Mouse (Mus musculus): ENCODE results near the gene Gng7. TPM values are rescaled to one million over a fixed set of nuclear protein-coding genes. Genes with fewer than 3 reads are reported as not detected.

The Gng7 gene
- polyA plus RNA-seq, 1 experiment from 2014 or later, result 11.3 TPM

- no peak for ATAC-seq (ENCODE audit: insufficient number of reproducible peaks, insufficient read depth, low FRiP score, low TSS enrichment, low read depth)
- 76% methylated on average over 10 of the region's 10 CpGs for WGBS
- H3K9ac ChIP-seq, result no peak overlapping the region
- no peak overlapping the region for H3K4me2 ChIP-seq
- H3K36me3 ChIP-seq, result no peaks in the 10 kb centered on the region
- no peak overlapping the region for H3K27ac ChIP-seq
- H3K4me3 ChIP-seq, result no peak overlapping the region
- peaks cover 33% of the 10 kb centered on the region for H3K4me1 ChIP-seq
- H3K9me3 ChIP-seq, result no peaks in the 10 kb centered on the region
- no peaks in the 10 kb centered on the region for H3K27me3 ChIP-seq
These were observed 62.9 kb downstream of the Gng7 start for GRCm38 (mm10) chr10:80951761-80952390.

- no peak overlapping the region for H3K27ac ChIP-seq
- H3K4me2 ChIP-seq, result no peak overlapping the region
- 36% methylated on average over 5 of the region's 5 CpGs for WGBS
- H3K4me3 ChIP-seq, result no peak overlapping the region
- H3K4me1 ChIP-seq, result peaks cover 31% of the 10 kb centered on the region
- no peaks in the 10 kb centered on the region for H3K36me3 ChIP-seq
- H3K9me3 ChIP-seq, result no peaks in the 10 kb centered on the region
- ATAC-seq (ENCODE audit: insufficient number of reproducible peaks, insufficient read depth, low FRiP score, low TSS enrichment, low read depth), result no peak; the same call in 1 of the 2 replicates
- H3K27me3 ChIP-seq, result no peaks in the 10 kb centered on the region
- no peak overlapping the region for H3K9ac ChIP-seq
These were observed 64.4 kb downstream of the Gng7 start for GRCm38 (mm10) chr10:80950314-80950713.

GRCm38 (mm10) chr10:80949081-80949480 lies 65.7 kb downstream of the Gng7 start:
- H3K4me2 ChIP-seq, result no peak overlapping the region
- no peaks in the 10 kb centered on the region for H3K9me3 ChIP-seq
- H3K36me3 ChIP-seq, result no peaks in the 10 kb centered on the region
- ATAC-seq (ENCODE audit: insufficient number of reproducible peaks, insufficient read depth, low FRiP score, low TSS enrichment, low read depth), result no peak
- H3K4me3 ChIP-seq, result no peak overlapping the region
- H3K27ac ChIP-seq, result no peak overlapping the region
- H3K9ac ChIP-seq, result 0 out of 2 replicates have a peak overlapping the region, but pooled peaks have one; percentile 11
- H3K27me3 ChIP-seq, result no peaks in the 10 kb centered on the region
- 63% methylated on average over 3 of the region's 3 CpGs for WGBS
- peaks cover 23% of the 10 kb centered on the region for H3K4me1 ChIP-seq

GRCm38 (mm10) chr10:80948570-80948969 lies 66.2 kb downstream of the Gng7 start:
- Histone ChIP-seq H3K27me3 (no peaks in the 10 kb centered on the region), H3K9ac (no peak overlapping the region), H3K4me3 (no peak overlapping the region), H3K27ac (no peak overlapping the region), H3K4me2 (no peak overlapping the region), H3K9me3 (no peaks in the 10 kb centered on the region), H3K4me1 (peaks cover 23% of the 10 kb centered on the region), H3K36me3 (no peaks in the 10 kb centered on the region)
- no peak for ATAC-seq (ENCODE audit: insufficient number of reproducible peaks, insufficient read depth, low FRiP score, low TSS enrichment, low read depth)
- WGBS, result 39% methylated on average over 6 of the region's 6 CpGs

- peaks cover 23% of the 10 kb centered on the region for H3K4me1 ChIP-seq
- H3K27me3 ChIP-seq, result no peaks in the 10 kb centered on the region
- H3K27ac ChIP-seq, result 0 out of 2 replicates have a peak overlapping the region, but pooled peaks have one; percentile 12
- ATAC-seq (ENCODE audit: insufficient number of reproducible peaks, insufficient read depth, low FRiP score, low TSS enrichment, low read depth), result no peak
- H3K36me3 ChIP-seq, result no peaks in the 10 kb centered on the region
- H3K9me3 ChIP-seq, result no peaks in the 10 kb centered on the region
- H3K4me3 ChIP-seq, result no peak overlapping the region
- H3K4me2 ChIP-seq, result no peak overlapping the region
- H3K9ac ChIP-seq, result no peak overlapping the region
- WGBS, result 37% methylated on average over 2 of the region's 2 CpGs
These were observed 66.9 kb downstream of the Gng7 start for GRCm38 (mm10) chr10:80947802-80948201.

GRCm38 (mm10) chr10:80946684-80947437 lies 67.9 kb downstream of the Gng7 start:
- H3K4me3 ChIP-seq, result no peak overlapping the region
- H3K4me2 ChIP-seq, result no peak overlapping the region
- no peak overlapping the region for H3K27ac ChIP-seq
- peaks cover 23% of the 10 kb centered on the region for H3K4me1 ChIP-seq
- 63% methylated on average over 14 of the region's 14 CpGs for WGBS
- H3K27me3 ChIP-seq, result no peaks in the 10 kb centered on the region
- H3K36me3 ChIP-seq, result no peaks in the 10 kb centered on the region
- H3K9me3 ChIP-seq, result no peaks in the 10 kb centered on the region
- ATAC-seq (ENCODE audit: insufficient number of reproducible peaks, insufficient read depth, low FRiP score, low TSS enrichment, low read depth), result no peak
- 0 out of 2 replicates have a peak overlapping the region, but pooled peaks have one; percentile 32 for H3K9ac ChIP-seq

- Histone ChIP-seq H3K4me3 (no peak overlapping the region), H3K4me2 (no peak overlapping the region), H3K27me3 (no peaks in the 10 kb centered on the region), H3K4me1 (peaks cover 43% of the 10 kb centered on the region), H3K9ac (no peak overlapping the region), H3K27ac (no peak overlapping the region), H3K9me3 (no peaks in the 10 kb centered on the region), H3K36me3 (no peaks in the 10 kb centered on the region)
- ATAC-seq (ENCODE audit: insufficient number of reproducible peaks, insufficient read depth, low FRiP score, low TSS enrichment, low read depth), result no peak
- 88% methylated on average over 5 of the region's 5 CpGs for WGBS
These were observed 70.5 kb downstream of the Gng7 start for GRCm38 (mm10) chr10:80944231-80944630.

- peaks cover 47% of the 10 kb centered on the region for H3K4me1 ChIP-seq
These were observed 71.0 kb downstream of the Gng7 start for GRCm38 (mm10) chr10:80943701-80944100.

GRCm38 (mm10) chr10:80942919-80943318 lies 71.8 kb downstream of the Gng7 start:
- H3K4me2 ChIP-seq, result no peak overlapping the region
- H3K4me1 ChIP-seq, result peaks cover 47% of the 10 kb centered on the region
- no peak for ATAC-seq (ENCODE audit: insufficient number of reproducible peaks, insufficient read depth, low FRiP score, low TSS enrichment, low read depth)
- H3K4me3 ChIP-seq, result no peak overlapping the region
- no peak overlapping the region; the same call in 1 of the 2 replicates for H3K27ac ChIP-seq
- H3K9me3 ChIP-seq, result no peaks in the 10 kb centered on the region
- WGBS, result 38% methylated on average over 8 of the region's 8 CpGs
- 0 out of 2 replicates have a peak overlapping the region, but pooled peaks have one; percentile 21 for H3K9ac ChIP-seq
- no peaks in the 10 kb centered on the region for H3K36me3 ChIP-seq
- H3K27me3 ChIP-seq, result no peaks in the 10 kb centered on the region

More at GRCm38 (mm10) chr10:80943701-80944100, 71.0 kb downstream of the Gng7 start:
- no peak overlapping the region for H3K9ac ChIP-seq
- no peak overlapping the region for H3K27ac ChIP-seq
- no peak for ATAC-seq (ENCODE audit: insufficient number of reproducible peaks, insufficient read depth, low FRiP score, low TSS enrichment, low read depth)
- H3K4me2 ChIP-seq, result no peak overlapping the region
- WGBS, result 82% methylated on average over 9 of the region's 9 CpGs
- H3K36me3 ChIP-seq, result no peaks in the 10 kb centered on the region
- no peaks in the 10 kb centered on the region for H3K9me3 ChIP-seq
- H3K27me3 ChIP-seq, result no peaks in the 10 kb centered on the region
- no peak overlapping the region for H3K4me3 ChIP-seq

GRCm38 (mm10) chr10:80940988-80941347 lies 73.8 kb downstream of the Gng7 start:
- Histone ChIP-seq H3K27ac (peak overlapping the region; percentile 91; the same call in 1 of the 2 replicates), H3K4me3 (no peak overlapping the region), H3K9ac (peak overlapping the region; percentile 63; the same call in 1 of the 2 replicates), H3K27me3 (no peaks in the 10 kb centered on the region), H3K4me1 (peaks cover 55% of the 10 kb centered on the region), H3K9me3 (no peaks in the 10 kb centered on the region), H3K36me3 (no peaks in the 10 kb centered on the region), H3K4me2 (peak overlapping the region; percentile 75)
- WGBS, result 36% methylated on average over 2 of the region's 2 CpGs
- no peak for ATAC-seq (ENCODE audit: insufficient number of reproducible peaks, insufficient read depth, low FRiP score, low TSS enrichment, low read depth)

GRCm38 (mm10) chr10:80940320-80940987 lies 74.3 kb downstream of the Gng7 start:
- 37% methylated on average over 8 of the region's 8 CpGs for WGBS
- H3K27ac ChIP-seq, result peak overlapping the region; percentile 91
- no peaks in the 10 kb centered on the region for H3K27me3 ChIP-seq
- H3K4me1 ChIP-seq, result peaks cover 60% of the 10 kb centered on the region
- peak overlapping the region; percentile 63 for H3K9ac ChIP-seq
- peak overlapping the region; percentile 40 for H3K4me3 ChIP-seq
- no peaks in the 10 kb centered on the region for H3K9me3 ChIP-seq
- no peaks in the 10 kb centered on the region for H3K36me3 ChIP-seq
- H3K4me2 ChIP-seq, result peak overlapping the region; percentile 75
- ATAC-seq (ENCODE audit: insufficient number of reproducible peaks, insufficient read depth, low FRiP score, low TSS enrichment, low read depth), result no peak
